Mouse (Mus musculus) ES-CJ7 (cell line): ENCODE results near the gene Tmem144.

Source experiments
- DNase-seq: peaks from one replicate; pipeline ENCODE4 v3.0.0; 2011; ENCODE audit warnings: low read depth, low spot score

Tmem144 gene

GRCm38 (mm10) chr3:79852654-79853166, at the start of gene Tmem144:
Gene Tmem144, minus strand, starts transcription at chr3:79852773.
- no peak for DNase-seq

- no peak for DNase-seq
These were observed 49.2 kb upstream of the Tmem144 start for GRCm38 (mm10) chr3:79901734-79902133.

- DNase-seq = no peak
These were observed 48.7 kb upstream of the Tmem144 start for GRCm38 (mm10) chr3:79901321-79901720.

GRCm38 (mm10) chr3:79900502-79900901, 47.9 kb upstream of the Tmem144 start:
- no peak for DNase-seq

- no peak for DNase-seq
These were observed 47.3 kb upstream of the Tmem144 start for GRCm38 (mm10) chr3:79899906-79900305.

GRCm38 (mm10) chr3:79898514-79898913, 45.9 kb upstream of the Tmem144 start:
- no peak for DNase-seq

- no peak for DNase-seq
These were observed 45.2 kb upstream of the Tmem144 start for GRCm38 (mm10) chr3:79897534-79898370.

- DNase-seq = no peak
These were observed 35.4 kb upstream of the Tmem144 start for GRCm38 (mm10) chr3:79887966-79888365.

- DNase-seq = no peak
These were observed 34.7 kb upstream of the Tmem144 start for GRCm38 (mm10) chr3:79887161-79887855.

- no peak for DNase-seq
These were observed 34.0 kb upstream of the Tmem144 start for GRCm38 (mm10) chr3:79886357-79887091.

- DNase-seq = no peak
These were observed 33.2 kb upstream of the Tmem144 start for GRCm38 (mm10) chr3:79885686-79886356.

- DNase-seq = peak; percentile 48
These were observed 32.2 kb upstream of the Tmem144 start for GRCm38 (mm10) chr3:79884761-79885189.

- peak; percentile 29 for DNase-seq
These were observed 31.7 kb upstream of the Tmem144 start, which contains the start of gene Fam198b for GRCm38 (mm10) chr3:79884305-79884704. Gene Fam198b, plus strand, starts transcription at chr3:79884533.

GRCm38 (mm10) chr3:79883092-79883491, 30.5 kb upstream of the Tmem144 start:
- DNase-seq = peak; percentile 74

GRCm38 (mm10) chr3:79881645-79882044, 29.1 kb upstream of the Tmem144 start:
- no peak for DNase-seq

GRCm38 (mm10) chr3:79879246-79879645, 26.7 kb upstream of the Tmem144 start:
- DNase-seq = no peak

GRCm38 (mm10) chr3:79878350-79878749, 25.8 kb upstream of the Tmem144 start:
- DNase-seq = no peak

- no peak for DNase-seq
These were observed 22.9 kb upstream of the Tmem144 start for GRCm38 (mm10) chr3:79875471-79875870.

- DNase-seq = no peak
These were observed 14.6 kb upstream of the Tmem144 start for GRCm38 (mm10) chr3:79867121-79867709.

GRCm38 (mm10) chr3:79866526-79866925, 14.0 kb upstream of the Tmem144 start:
- DNase-seq = no peak

- DNase-seq = no peak
These were observed 13.5 kb upstream of the Tmem144 start for GRCm38 (mm10) chr3:79866089-79866488.
